Mouse (Mus musculus) left cerebral cortex, postnatal 25 days (tissue): ENCODE data around the gene Hlx. TPM values are rescaled to one million over a fixed set of nuclear protein-coding genes. Genes with fewer than 3 reads are reported as not detected.

Experiments
- total RNA-seq, 2 experiments: library from RNA; stranded (reverse); gene quantifications; 2 replicates each; pipeline ENCODE4 v1.2.3; 2021

Gene Hlx
- total RNA-seq, 2 experiments from 2014 or later: 1.1 to 1.3 TPM

Other genes starting within 250 kb of the Hlx start
- not detected for gene Marc1, start 78.7 kb upstream of the Hlx start, total RNA-seq
- gene Marc2, start 113.8 kb upstream of the Hlx start, total RNA-seq: 100 to 1,000 TPM; 146 to 165 TPM
- 10 to 100 TPM; 33.0 to 36.5 TPM for gene C130074G19Rik, start 150.6 kb upstream of the Hlx start, total RNA-seq